Mouse (Mus musculus): ENCODE results near the gene Sgsm1.

GRCm38 (mm10) chr5:113265637-113266036 is 44.9 kb downstream of the Sgsm1 start:
- no peak for TF ChIP-seq POLR2A (IDR thresholded peaks at IDR 0.05; ENCODE audit: control insufficient read depth, extremely low read depth, insufficient read depth, low read length, poor library complexity)
- no peak for TF ChIP-seq CTCF (IDR thresholded peaks at IDR 0.05; ENCODE audit: borderline replicate concordance, control insufficient read depth, extremely low read depth, insufficient read depth, low read length, poor library complexity)
